Comparison of ENCODE assay signal across 8 mouse cellular contexts in the genomic region with DNA sequence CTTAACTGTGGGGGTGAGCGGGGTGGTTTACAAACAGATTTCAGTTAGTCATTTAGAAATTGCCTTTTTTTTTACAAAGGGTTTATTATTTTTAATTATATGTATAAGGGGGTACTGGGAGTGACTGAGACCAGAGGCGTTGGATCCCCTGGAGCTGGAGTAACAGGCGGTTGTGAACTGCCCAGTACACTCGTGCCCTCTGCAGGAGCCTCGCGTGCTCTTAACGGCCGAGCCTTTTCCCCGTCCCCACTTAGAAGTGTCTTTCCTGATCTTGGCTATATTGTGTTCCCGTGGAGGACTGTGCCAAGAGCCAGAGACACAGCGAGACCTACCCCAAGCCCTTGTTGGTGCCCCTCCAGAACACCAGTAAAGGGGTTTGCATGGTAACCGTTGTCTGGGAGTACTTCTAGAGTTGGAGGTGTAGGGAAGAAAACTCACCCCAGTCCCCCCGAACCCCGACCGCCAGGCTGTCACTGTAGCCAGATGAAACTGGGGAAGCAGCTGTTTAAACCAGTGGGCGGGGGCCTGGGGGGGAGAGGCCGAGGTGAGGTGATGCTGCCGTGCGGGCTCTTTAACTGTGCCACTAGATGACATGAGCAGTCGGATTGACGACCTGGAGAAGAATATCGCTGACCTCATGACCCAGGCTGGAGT. TPM values are rescaled to one million over a fixed set of nuclear protein-coding genes. Genes with fewer than 3 reads are reported as not detected.
DNase-seq lines count a peak whose midpoint lies in the region; ATAC-seq and TF ChIP-seq lines count a peak whose summit lies in the region.

No protein-coding gene starts in this region.

- no peak for TF ChIP-seq CTCF in kidney, adult 2 months (conservative IDR thresholded peaks at IDR 0.05; ENCODE audit: insufficient read depth, insufficient read length, low read depth, low read length)

- no peak for TF ChIP-seq POLR2A in kidney, adult 2 months (IDR thresholded peaks at IDR 0.05; ENCODE audit: low read depth, low read length)

- no peaks in the 10 kb centered on the region for H3K4me1 ChIP-seq in kidney, adult 2 months (ENCODE audit: control insufficient read depth, insufficient read depth, low read length)
- H3K4me1 ChIP-seq in erythroblast, embryonic 14.5 days (ENCODE audit: control insufficient read depth), result peaks cover 29% of the 10 kb centered on the region
- H3K4me1 ChIP-seq in limb, embryonic 10.5 days, result peaks cover 8% of the 10 kb centered on the region
- peaks cover 17% of the 10 kb centered on the region for H3K4me1 ChIP-seq in neural tube, embryonic 15.5 days

- H3K4me3 ChIP-seq in kidney, adult 2 months (ENCODE audit: insufficient read depth, low read depth, low read length), result peak overlapping the region; percentile 87
- peak overlapping the region; percentile 70 for H3K4me3 ChIP-seq in erythroblast, embryonic 14.5 days (replicated peaks)
- peak overlapping the region; percentile 99 for H3K4me3 ChIP-seq in limb, embryonic 10.5 days
- H3K4me3 ChIP-seq in neural tube, embryonic 15.5 days (replicated peaks), result peak overlapping the region; percentile 93

- no peak overlapping the region for H3K27ac ChIP-seq in kidney, adult 2 months (ENCODE audit: insufficient read depth, low read depth, low read length)
- H3K27ac ChIP-seq in limb, embryonic 10.5 days, result peak overlapping the region; percentile 89; the same call in 1 of the 2 replicates
- H3K27ac ChIP-seq in neural tube, embryonic 15.5 days (replicated peaks), result no peak overlapping the region

- H3K27me3 ChIP-seq in kidney, adult 2 months (replicated peaks; ENCODE audit: control insufficient read depth, insufficient read depth, low read length), result no peaks in the 10 kb centered on the region
- H3K27me3 ChIP-seq in erythroblast, embryonic 14.5 days (ENCODE audit: control insufficient read depth), result peaks cover 4% of the 10 kb centered on the region; the same call in 1 of the 2 replicates
- peaks cover 5% of the 10 kb centered on the region; the same call in 1 of the 2 replicates for H3K27me3 ChIP-seq in limb, embryonic 10.5 days (ENCODE audit: low read depth, poor library complexity, severe bottlenecking)
- H3K27me3 ChIP-seq in neural tube, embryonic 15.5 days (replicated peaks), result 0 out of 2 replicates have a peak, but pooled peaks cover 5% of the 10 kb centered on the region

- H3K9ac ChIP-seq in neural tube, embryonic 15.5 days (replicated peaks), result peak overlapping the region; percentile 94

- H3K36me3 ChIP-seq in kidney, adult 2 months (ENCODE audit: control insufficient read depth, insufficient read depth, low read length), result no peaks in the 10 kb centered on the region
- peaks cover 36% of the 10 kb centered on the region for H3K36me3 ChIP-seq in erythroblast, embryonic 14.5 days (ENCODE audit: control insufficient read depth)
- H3K36me3 ChIP-seq in limb, embryonic 10.5 days, result peaks cover 44% of the 10 kb centered on the region
- H3K36me3 ChIP-seq in neural tube, embryonic 15.5 days, result peaks cover 34% of the 10 kb centered on the region

- peak overlapping the region; percentile 65 for H3K4me2 ChIP-seq in neural tube, embryonic 15.5 days

- no peak for ATAC-seq in neural tube, embryonic 15.5 days (ENCODE audit: low FRiP score)

- 41% methylated on average over 22 of the region's 22 CpGs for WGBS in kidney, adult 2 months
- 55% methylated on average over 22 of the region's 22 CpGs for WGBS in limb, embryonic 10.5 days
- 57% methylated on average over 22 of the region's 22 CpGs for WGBS in neural tube, embryonic 15.5 days

- no peak for DNase-seq in kidney, adult 2 months
- DNase-seq in kidney, adult 18-20 months, result no peak
- DNase-seq in MEL-GATA-1-ER (ENCODE audit: extremely low read depth, low read depth), result peak; percentile 17
- DNase-seq in limb, embryonic 10.5 days (ENCODE audit: low spot score), result peak; percentile 36
- no peak for DNase-seq in layer of hippocampus, postnatal 25 days (ENCODE audit: extremely low spot score in 1 of 2, low spot score in 1 of 2)
- no peak for DNase-seq in frontal cortex, postnatal 25 days (ENCODE audit: low spot score in 2 of 2)

- peaks cover 15% of the 10 kb centered on the region for H3K9me3 ChIP-seq in erythroblast, embryonic 14.5 days (ENCODE audit: control insufficient read depth, low read length)
- H3K9me3 ChIP-seq in limb, embryonic 10.5 days (replicated peaks), result no peaks in the 10 kb centered on the region; the same call in 1 of the 2 replicates
- H3K9me3 ChIP-seq in neural tube, embryonic 15.5 days (replicated peaks), result no peaks in the 10 kb centered on the region

RNA-seq across cellular contexts. Expression of gene Hsbp1, which starts 0.9 kb away (rescaled TPM):
- 161 and 203 TPM in 2 replicates for polyA plus RNA-seq in kidney, adult 2 months (2012; rRNA removed)
- polyA plus RNA-seq in erythroblast, embryonic 14.5 days (2012), result 1.7 and 1.9 TPM in 2 replicates
- polyA plus RNA-seq in limb, embryonic 10.5 days (2016; fragmentation: Nextera tagmentation; extraction: Ambion mirVana), result 217 and 241 TPM in 2 replicates
- polyA plus RNA-seq in neural tube, embryonic 15.5 days (2015; fragmentation: Nextera tagmentation; extraction: Ambion mirVana), result 708 and 827 TPM in 2 replicates
- total RNA-seq in layer of hippocampus, postnatal 25 days (2021), result 100 to 1,000 TPM; 364 to 405 TPM

RNA-seq across cellular contexts. Expression of gene Mlycd, which starts 49.5 kb away (rescaled TPM):
- 48.2 and 55.6 TPM in 2 replicates for polyA plus RNA-seq in kidney, adult 2 months (2012; rRNA removed)
- polyA plus RNA-seq in erythroblast, embryonic 14.5 days (2012), result 0.28 and 0.34 TPM in 2 replicates
- polyA plus RNA-seq in limb, embryonic 10.5 days (2016; fragmentation: Nextera tagmentation; extraction: Ambion mirVana), result 6.3 and 6.7 TPM in 2 replicates
- polyA plus RNA-seq in neural tube, embryonic 15.5 days (2015; fragmentation: Nextera tagmentation; extraction: Ambion mirVana), result 15.8 and 16.0 TPM in 2 replicates
- total RNA-seq in layer of hippocampus, postnatal 25 days (2021), result 10 to 100 TPM; 28.7 to 30.0 TPM

Comparison
In these comparisons a context has a peak if more than half of its experiments do, and no peak if none do; other contexts are left out.
1. DNase-seq: peak in MEL-GATA-1-ER (single experiment) and limb, embryonic 10.5 days (single experiment); none in kidney, adult 2 months (single experiment), kidney, adult 18-20 months (single experiment), layer of hippocampus, postnatal 25 days (0 of 2) and frontal cortex, postnatal 25 days (0 of 2).
2. RNA of gene Hsbp1, which starts 0.9 kb away (polyA plus RNA-seq): 708 to 827 TPM in neural tube, embryonic 15.5 days, 217 to 241 TPM in limb, embryonic 10.5 days and 161 to 203 TPM in kidney, adult 2 months; 1.7 to 1.9 TPM in erythroblast, embryonic 14.5 days; every median in the first group is over 10 times any median in the second.
3. Peak in every context shown above with its lines, with median percentiles within 50 percentile points of each other: H3K4me3 ChIP-seq.